Comparison of ENCODE assay signal across 9 mouse cellular contexts in genomic region chr4:117495869-117496401, GRCm38 (mm10). TPM values are rescaled to one million over a fixed set of nuclear protein-coding genes. Genes with fewer than 3 reads are reported as not detected.
A peak's percentile ranks its signal among the peaks of the same experiment; 100 is the strongest.
DNase-seq lines count a peak whose midpoint lies in the region; ATAC-seq and TF ChIP-seq lines count a peak whose summit lies in the region.
"Had no signal": no experiment of that assay in that cellular context is flagged by ENCODE, and none has a peak within 500 bp of the region (broad histone marks: within the 10 kb centered on the region; RNA-seq: fewer than 3 reads in every experiment).

No protein-coding gene starts in this region.

- H3K4me2 ChIP-seq in heart, embryonic 11.5 days: peak overlapping the region; percentile 98
- peak overlapping the region; percentile 68 for H3K4me2 ChIP-seq in intestine, embryonic 16.5 days (ENCODE audit: low read depth, low read length)

- H3K9ac ChIP-seq in heart, embryonic 11.5 days (ENCODE audit: low read depth, low read length): peak overlapping the region; percentile 46; the same call in 1 of the 2 replicates
- H3K9ac ChIP-seq in ES-E14 (ENCODE audit: insufficient read depth, low read depth, low read length, poor library complexity, severe bottlenecking): peak overlapping the region; percentile 73
- peak overlapping the region; percentile 38; the same call in 1 of the 2 replicates for H3K9ac ChIP-seq in intestine, embryonic 16.5 days (ENCODE audit: low read depth, low read length)

- intact Hi-C loops in heart, postnatal 25 days (cut with DNase I): loop anchor here (5.0 kb wide), 1 partner anchor 149 kb away; no protein-coding TSS in a partner anchor

- in situ Hi-C loops in ES-E14 (cut with MboI; ENCODE audit: low sequenced_read_pairs in 2 of 2, unreplicated experiment in 2 of 2): no loop called here

- no peak for TF ChIP-seq CTCF in embryonic fibroblast, embryonic 13.5 days (IDR thresholded peaks at IDR 0.05; ENCODE audit: borderline replicate concordance, insufficient read depth, low read length)

- H3K4me1 ChIP-seq in heart, embryonic 11.5 days (ENCODE audit: control insufficient read depth, insufficient read depth, low read length): peaks cover 16% of the 10 kb centered on the region
- no peaks in the 10 kb centered on the region for H3K4me1 ChIP-seq in ES-E14 (ENCODE audit: control insufficient read depth in 2 of 2, insufficient read depth in 2 of 2, low read length in 2 of 2, poor library complexity in 1 of 2)
- no peaks in the 10 kb centered on the region for H3K4me1 ChIP-seq in embryonic fibroblast, embryonic 13.5 days (ENCODE audit: control insufficient read depth, insufficient read depth, low read length)
- peaks cover 26% of the 10 kb centered on the region for H3K4me1 ChIP-seq in intestine, embryonic 16.5 days (ENCODE audit: control insufficient read depth, insufficient read depth, low read length)

- no peak for TF ChIP-seq POLR2A in embryonic fibroblast, embryonic 13.5 days (IDR thresholded peaks at IDR 0.05; ENCODE audit: low read depth, low read length)

- no peak for DNase-seq in heart, postnatal 25 days (ENCODE audit: low spot score)
- DNase-seq in ES-E14 (ENCODE audit: low read depth, low spot score): no peak
- peak; percentile 69 for DNase-seq in neural tube, embryonic 10.5 days (ENCODE audit: extremely low spot score, low spot score)
- DNase-seq in layer of hippocampus, adult 8-10 months (ENCODE audit: low spot score in 2 of 2): no peak
- no peak for DNase-seq in right cerebral cortex, postnatal 4 days

- H3K4me3 ChIP-seq in heart, embryonic 11.5 days (ENCODE audit: low read depth, low read length): peak overlapping the region; percentile 57
- H3K4me3 ChIP-seq in ES-E14 (ENCODE audit: insufficient read depth in 1 of 2, low read depth in 1 of 2, low read length in 2 of 2, poor library complexity in 1 of 2, severe bottlenecking in 1 of 2): peak overlapping the region; percentile 78 to 79
- H3K4me3 ChIP-seq in embryonic fibroblast, embryonic 13.5 days (ENCODE audit: insufficient read depth, low read length): peak overlapping the region; percentile 2; the same call in 1 of the 2 replicates
- H3K4me3 ChIP-seq in intestine, embryonic 16.5 days (ENCODE audit: low read length): peak overlapping the region; percentile 45

- H3K27ac ChIP-seq in heart, embryonic 11.5 days (ENCODE audit: low read depth, low read length): no peak overlapping the region
- no peak overlapping the region for H3K27ac ChIP-seq in ES-E14 (ENCODE audit: insufficient read depth, low read depth, low read length, poor library complexity, severe bottlenecking)
- H3K27ac ChIP-seq in embryonic fibroblast, embryonic 13.5 days (ENCODE audit: insufficient read depth, low read length): no peak overlapping the region
- no peak overlapping the region for H3K27ac ChIP-seq in intestine, embryonic 16.5 days (ENCODE audit: low read length)

- H3K27me3 ChIP-seq in heart, embryonic 11.5 days (ENCODE audit: control insufficient read depth, insufficient read depth, low read length): peaks cover 44% of the 10 kb centered on the region
- H3K27me3 ChIP-seq in intestine, embryonic 16.5 days (replicated peaks; ENCODE audit: control insufficient read depth, insufficient read depth, low read length): peaks cover 45% of the 10 kb centered on the region

- 0% methylated on average over 33 of the region's 33 CpGs for WGBS in heart, embryonic 11.5 days (ENCODE audit: insufficient replicate concordance)
- WGBS in intestine, embryonic 16.5 days: under 1% methylated on average over 33 of the region's 33 CpGs

- H3K36me3 ChIP-seq in heart, embryonic 11.5 days (ENCODE audit: control insufficient read depth, insufficient read depth, low read length): no peaks in the 10 kb centered on the region
- H3K36me3 ChIP-seq in ES-E14 (ENCODE audit: control insufficient read depth, insufficient read depth, low read length, poor library complexity, severe bottlenecking): no peaks in the 10 kb centered on the region
- H3K36me3 ChIP-seq in intestine, embryonic 16.5 days (ENCODE audit: control insufficient read depth, insufficient read depth, low read length): no peaks in the 10 kb centered on the region

- ATAC-seq in heart, embryonic 11.5 days (replicated peaks; ENCODE audit: insufficient number of reproducible peaks, low FRiP score, low TSS enrichment): no peak
- ATAC-seq in intestine, embryonic 16.5 days: no peak
- ATAC-seq: Patski had no signal

- H3K9me3 ChIP-seq in heart, embryonic 11.5 days (replicated peaks; ENCODE audit: control insufficient read depth, low read length): no peaks in the 10 kb centered on the region
- H3K9me3 ChIP-seq in ES-E14 (ENCODE audit: control insufficient read depth, insufficient read depth, low read depth, low read length): no peaks in the 10 kb centered on the region
- no peaks in the 10 kb centered on the region for H3K9me3 ChIP-seq in intestine, embryonic 16.5 days (ENCODE audit: control insufficient read depth, low read length)

TF ChIP-seq in ES-E14, 5 proteins besides CTCF, POLR2A, EP300 and RAD21:
- TF ChIP-seq ZNF384 (IDR thresholded peaks at IDR 0.05; ENCODE audit: low read depth, low read length): no peak
- no peak for TF ChIP-seq CHD2 (IDR thresholded peaks at IDR 0.05; ENCODE audit: low read depth, low read length)

RNA-seq across cellular contexts. Expression of gene Rnf220, which starts 0.9 kb away (rescaled TPM):
- 32.4 and 35.4 TPM in 2 replicates for polyA plus RNA-seq in heart, embryonic 11.5 days (2014; fragmentation: Nextera tagmentation; extraction: Ambion mirVana)
- total RNA-seq in heart, postnatal 25 days (2021): 10 to 100 TPM; 30.5 to 31.5 TPM
- total RNA-seq in ES-E14 (2012; rRNA removed): 130 and 178 TPM in 2 replicates
- 43.0 and 47.7 TPM in 2 replicates for polyA plus RNA-seq in embryonic fibroblast, embryonic 13.5 days (2011; ENCODE audit: insufficient read length, low read depth, missing spikeins)
- 49.0 and 55.4 TPM in 2 replicates for polyA plus RNA-seq in intestine, embryonic 16.5 days (2015; fragmentation: Nextera tagmentation; extraction: Ambion mirVana)
- 100 to 1,000 TPM; 171 to 184 (median 178) TPM for total RNA-seq in layer of hippocampus, adult 8-10 months (2022)

RNA-seq across cellular contexts. Expression of gene Eri3, which starts 54.2 kb away (rescaled TPM):
- polyA plus RNA-seq in heart, embryonic 11.5 days (2014; fragmentation: Nextera tagmentation; extraction: Ambion mirVana): 98.9 and 102 TPM in 2 replicates
- 10 to 100 TPM; 67.7 to 88.3 TPM for total RNA-seq in heart, postnatal 25 days (2021)
- 36.0 and 45.6 TPM in 2 replicates for total RNA-seq in ES-E14 (2012; rRNA removed)
- polyA plus RNA-seq in embryonic fibroblast, embryonic 13.5 days (2011; ENCODE audit: insufficient read length, low read depth, missing spikeins): 60.8 and 67.3 TPM in 2 replicates
- polyA plus RNA-seq in intestine, embryonic 16.5 days (2015; fragmentation: Nextera tagmentation; extraction: Ambion mirVana): 90.6 and 94.4 TPM in 2 replicates
- 100 to 1,000 TPM; 182 to 220 (median 203) TPM for total RNA-seq in layer of hippocampus, adult 8-10 months (2022)

Comparison
In these comparisons a context has a peak if more than half of its experiments do, and no peak if none do; other contexts are left out.
1. H3K4me3 ChIP-seq: peak in every context shown above with its lines; median percentile 78 in ES-E14; 57 in heart, embryonic 11.5 days; 45 in intestine, embryonic 16.5 days; 2 in embryonic fibroblast, embryonic 13.5 days.